Mouse (Mus musculus): ENCODE measurements at regions not wholly inside any gene's neighbourhood (a gene's known extent, or its start where the extent isn't known, plus 50 kb on each side); places are given as distances from the start of the nearest gene placed in this dataset.
"Not testable (repeated sequence)": the region's sequence is repeated elsewhere in the genome, so short reads cannot be mapped to it uniquely, and the experiment has no call there.

GRCm38 (mm10) chr17:84860835-84861234 lies 70.2 kb upstream of the Lrpprc start:
- H3K27me3 ChIP-seq (ENCODE audit: control insufficient read depth, insufficient read depth, low read length): no peaks in the 10 kb centered on the region
- ATAC-seq (replicated peaks; ENCODE audit: low FRiP score): no peak
- peak; percentile 36 for DNase-seq (ENCODE audit: low spot score)
- WGBS: 73% methylated on average over 4 of the region's 4 CpGs
- H3K9me3 ChIP-seq (ENCODE audit: control insufficient read depth, low read length): no peaks in the 10 kb centered on the region
- no peak overlapping the region for H3K27ac ChIP-seq (ENCODE audit: low read depth, low read length)
- no peak overlapping the region for H3K4me2 ChIP-seq (ENCODE audit: low read depth, low read length, severe bottlenecking)
- no peak overlapping the region for H3K4me3 ChIP-seq (ENCODE audit: low read depth, low read length)
- no peak overlapping the region for H3K9ac ChIP-seq (ENCODE audit: low read length)
- H3K36me3 ChIP-seq (ENCODE audit: control insufficient read depth, insufficient read depth, low read length): no peaks in the 10 kb centered on the region
- H3K4me1 ChIP-seq (replicated peaks; ENCODE audit: control insufficient read depth, insufficient read depth, low read length): no peaks in the 10 kb centered on the region

- ATAC-seq (replicated peaks; ENCODE audit: low FRiP score); H3K9me3 ChIP-seq (ENCODE audit: control insufficient read depth, low read length); H3K9ac ChIP-seq (ENCODE audit: low read length); H3K36me3 ChIP-seq (ENCODE audit: control insufficient read depth, insufficient read depth, low read length); H3K27me3 ChIP-seq (ENCODE audit: control insufficient read depth, insufficient read depth, low read length); H3K4me3 ChIP-seq (ENCODE audit: low read depth, low read length); H3K4me1 ChIP-seq (replicated peaks; ENCODE audit: control insufficient read depth, insufficient read depth, low read length); H3K4me2 ChIP-seq (ENCODE audit: low read depth, low read length, severe bottlenecking); H3K27ac ChIP-seq (ENCODE audit: low read depth, low read length): not testable (repeated sequence)
- DNase-seq (ENCODE audit: low spot score): peak; percentile 20
Observed at GRCm38 (mm10) chr17:84864231-84864630, 73.6 kb upstream of the Lrpprc start.

GRCm38 (mm10) chr17:84865158-84865557 lies 74.6 kb upstream of the Lrpprc start:
- no peaks in the 10 kb centered on the region for H3K36me3 ChIP-seq (ENCODE audit: control insufficient read depth, insufficient read depth, low read length)
- no peak overlapping the region for H3K27ac ChIP-seq (ENCODE audit: low read depth, low read length)
- WGBS: 60% methylated on average over 2 of the region's 2 CpGs
- ATAC-seq (replicated peaks; ENCODE audit: low FRiP score) (no peak), DNase-seq (ENCODE audit: low spot score) (peak; percentile 7)
- no peaks in the 10 kb centered on the region for H3K9me3 ChIP-seq (ENCODE audit: control insufficient read depth, low read length)
- H3K27me3 ChIP-seq (ENCODE audit: control insufficient read depth, insufficient read depth, low read length): no peaks in the 10 kb centered on the region
- H3K4me1 ChIP-seq (replicated peaks; ENCODE audit: control insufficient read depth, insufficient read depth, low read length): no peaks in the 10 kb centered on the region
- no peak overlapping the region for H3K4me3 ChIP-seq (ENCODE audit: low read depth, low read length)
- H3K9ac ChIP-seq (ENCODE audit: low read length): no peak overlapping the region
- H3K4me2 ChIP-seq (ENCODE audit: low read depth, low read length, severe bottlenecking): no peak overlapping the region

- Histone ChIP-seq H3K27ac (ENCODE audit: low read depth, low read length) (no peak overlapping the region), H3K4me2 (ENCODE audit: low read depth, low read length, severe bottlenecking) (no peak overlapping the region), H3K4me1 (replicated peaks; ENCODE audit: control insufficient read depth, insufficient read depth, low read length) (no peaks in the 10 kb centered on the region), H3K9ac (ENCODE audit: low read length) (no peak overlapping the region), H3K4me3 (ENCODE audit: low read depth, low read length) (no peak overlapping the region), H3K36me3 (ENCODE audit: control insufficient read depth, insufficient read depth, low read length) (no peaks in the 10 kb centered on the region), H3K27me3 (ENCODE audit: control insufficient read depth, insufficient read depth, low read length) (no peaks in the 10 kb centered on the region), H3K9me3 (ENCODE audit: control insufficient read depth, low read length) (no peaks in the 10 kb centered on the region)
- 78% methylated on average over 3 of the region's 3 CpGs for WGBS
- DNase-seq (ENCODE audit: low spot score) (peak; percentile 4), ATAC-seq (replicated peaks; ENCODE audit: low FRiP score) (no peak)
Observed at GRCm38 (mm10) chr17:84865566-84865965, 75.0 kb upstream of the Lrpprc start.

- Histone ChIP-seq H3K36me3 (ENCODE audit: control insufficient read depth, insufficient read depth, low read length) (no peaks in the 10 kb centered on the region), H3K9ac (ENCODE audit: low read length) (no peak overlapping the region), H3K27ac (ENCODE audit: low read depth, low read length) (no peak overlapping the region; the same call in 1 of the 2 replicates), H3K4me1 (replicated peaks; ENCODE audit: control insufficient read depth, insufficient read depth, low read length) (no peaks in the 10 kb centered on the region), H3K4me2 (ENCODE audit: low read depth, low read length, severe bottlenecking) (no peak overlapping the region), H3K27me3 (ENCODE audit: control insufficient read depth, insufficient read depth, low read length) (no peaks in the 10 kb centered on the region), H3K9me3 (ENCODE audit: control insufficient read depth, low read length) (no peaks in the 10 kb centered on the region), H3K4me3 (ENCODE audit: low read depth, low read length) (no peak overlapping the region)
- ATAC-seq (replicated peaks; ENCODE audit: low FRiP score) (no peak), DNase-seq (ENCODE audit: low spot score) (no peak)
- 84% methylated on average over 3 of the region's 3 CpGs for WGBS
Observed at GRCm38 (mm10) chr17:84869074-84869722, 78.6 kb upstream of the Lrpprc start.

GRCm38 (mm10) chr17:84873554-84873953 lies 83.0 kb upstream of the Lrpprc start:
- Histone ChIP-seq H3K4me3 (ENCODE audit: low read depth, low read length) (no peak overlapping the region), H3K4me1 (replicated peaks; ENCODE audit: control insufficient read depth, insufficient read depth, low read length) (no peaks in the 10 kb centered on the region), H3K36me3 (ENCODE audit: control insufficient read depth, insufficient read depth, low read length) (no peaks in the 10 kb centered on the region), H3K27me3 (ENCODE audit: control insufficient read depth, insufficient read depth, low read length) (no peaks in the 10 kb centered on the region), H3K9me3 (ENCODE audit: control insufficient read depth, low read length) (no peaks in the 10 kb centered on the region), H3K27ac (ENCODE audit: low read depth, low read length) (no peak overlapping the region), H3K9ac (ENCODE audit: low read length) (no peak overlapping the region), H3K4me2 (ENCODE audit: low read depth, low read length, severe bottlenecking) (no peak overlapping the region)
- 79% methylated on average over 7 of the region's 7 CpGs for WGBS
- DNase-seq (ENCODE audit: low spot score) (no peak), ATAC-seq (replicated peaks; ENCODE audit: low FRiP score) (no peak)

- no peaks in the 10 kb centered on the region for H3K4me1 ChIP-seq (replicated peaks; ENCODE audit: control insufficient read depth, insufficient read depth, low read length)
- DNase-seq (ENCODE audit: low spot score): no peak
- H3K27ac ChIP-seq (ENCODE audit: low read depth, low read length): no peak overlapping the region
- H3K4me2 ChIP-seq (ENCODE audit: low read depth, low read length, severe bottlenecking): no peak overlapping the region
- no peaks in the 10 kb centered on the region for H3K9me3 ChIP-seq (ENCODE audit: control insufficient read depth, low read length)
- no peaks in the 10 kb centered on the region for H3K27me3 ChIP-seq (ENCODE audit: control insufficient read depth, insufficient read depth, low read length)
- no peak for ATAC-seq (replicated peaks; ENCODE audit: low FRiP score)
- H3K4me3 ChIP-seq (ENCODE audit: low read depth, low read length): no peak overlapping the region
- WGBS: 80% methylated on average over 6 of the region's 6 CpGs
- H3K36me3 ChIP-seq (ENCODE audit: control insufficient read depth, insufficient read depth, low read length): no peaks in the 10 kb centered on the region
- no peak overlapping the region for H3K9ac ChIP-seq (ENCODE audit: low read length)
Observed at GRCm38 (mm10) chr17:84874494-84874893, 82.0 kb upstream of the Ppm1b start.

GRCm38 (mm10) chr17:84875031-84875430 lies 81.5 kb upstream of the Ppm1b start:
- Histone ChIP-seq H3K9ac (ENCODE audit: low read length) (no peak overlapping the region), H3K27me3 (ENCODE audit: control insufficient read depth, insufficient read depth, low read length) (no peaks in the 10 kb centered on the region), H3K4me1 (replicated peaks; ENCODE audit: control insufficient read depth, insufficient read depth, low read length) (no peaks in the 10 kb centered on the region), H3K36me3 (ENCODE audit: control insufficient read depth, insufficient read depth, low read length) (no peaks in the 10 kb centered on the region), H3K9me3 (ENCODE audit: control insufficient read depth, low read length) (no peaks in the 10 kb centered on the region), H3K27ac (ENCODE audit: low read depth, low read length) (no peak overlapping the region), H3K4me3 (ENCODE audit: low read depth, low read length) (no peak overlapping the region), H3K4me2 (ENCODE audit: low read depth, low read length, severe bottlenecking) (no peak overlapping the region)
- DNase-seq (ENCODE audit: low spot score): no peak
- no peak for ATAC-seq (replicated peaks; ENCODE audit: low FRiP score)
- 84% methylated on average over 6 of the region's 6 CpGs for WGBS

GRCm38 (mm10) chr17:84876037-84876436 lies 80.5 kb upstream of the Ppm1b start:
- H3K36me3 ChIP-seq (ENCODE audit: control insufficient read depth, insufficient read depth, low read length): no peaks in the 10 kb centered on the region
- no peak overlapping the region for H3K9ac ChIP-seq (ENCODE audit: low read length)
- no peak overlapping the region for H3K4me3 ChIP-seq (ENCODE audit: low read depth, low read length)
- no peak for ATAC-seq (replicated peaks; ENCODE audit: low FRiP score)
- WGBS: 87% methylated on average over 4 of the region's 4 CpGs
- no peaks in the 10 kb centered on the region for H3K4me1 ChIP-seq (replicated peaks; ENCODE audit: control insufficient read depth, insufficient read depth, low read length)
- no peak overlapping the region for H3K4me2 ChIP-seq (ENCODE audit: low read depth, low read length, severe bottlenecking)
- H3K9me3 ChIP-seq (ENCODE audit: control insufficient read depth, low read length): no peaks in the 10 kb centered on the region
- no peak overlapping the region for H3K27ac ChIP-seq (ENCODE audit: low read depth, low read length)
- no peak for DNase-seq (ENCODE audit: low spot score)
- no peaks in the 10 kb centered on the region for H3K27me3 ChIP-seq (ENCODE audit: control insufficient read depth, insufficient read depth, low read length)
